Mouse (Mus musculus) myocyte (in vitro differentiated cells): ENCODE measurements at regions not wholly inside any gene's neighbourhood (a gene's known extent, or its start where the extent isn't known, plus 50 kb on each side); places are given as distances from the start of the nearest gene placed in this dataset.

Source experiments
- H3K27me3 ChIP-seq: one replicate; pipeline ENCODE4 v1.6.1; 2011; ENCODE audit not compliant: control insufficient read depth, insufficient read depth, insufficient read length
- H3K36me3 ChIP-seq: one replicate; pipeline ENCODE4 v1.6.1; 2011; ENCODE audit not compliant: control insufficient read depth, insufficient read depth
- H3K4me2 ChIP-seq: one replicate; pipeline ENCODE4 v1.6.1; 2011; ENCODE audit warnings: low read depth, control low read depth
- H3K4me3 ChIP-seq: one replicate; pipeline ENCODE4 v1.5.1; 2011; ENCODE audit warnings: mild to moderate bottlenecking, control low read depth, moderate library complexity
- H3K79me2 ChIP-seq: one replicate; pipeline ENCODE4 v1.6.1; 2011; ENCODE audit not compliant: control insufficient read depth, insufficient read depth
- H3ac ChIP-seq: one replicate; pipeline ENCODE4 v1.6.1; 2011; ENCODE audit not compliant: control insufficient read depth, insufficient read length
- CEBPB ChIP-seq: IDR thresholded peaks from 2 replicates; pipeline ENCODE4 v1.6.1; 2011; ENCODE audit warnings: mild to moderate bottlenecking, moderate library complexity; ENCODE audit not compliant: poor library complexity, insufficient read depth, severe bottlenecking
- E2F4 ChIP-seq: IDR thresholded peaks from one replicate; pipeline ENCODE4 v1.6.1; 2011; ENCODE audit warnings: mild to moderate bottlenecking, control low read depth, moderate library complexity; ENCODE audit not compliant: insufficient read depth
- MAX ChIP-seq: IDR thresholded peaks from one replicate; pipeline ENCODE4 v1.6.1; 2011; ENCODE audit warnings: low read depth, mild to moderate bottlenecking, control low read depth
- MYOD1 ChIP-seq, 3 experiments: IDR thresholded peaks; one replicate each; pipeline ENCODE4 v1.6.1; 2011; ENCODE audit warnings: control low read depth in 2 of 3, low read depth in 2 of 3, mild to moderate bottlenecking in 2 of 3, moderate library complexity in 1 of 3; ENCODE audit not compliant: insufficient read length in 2 of 3, control insufficient read depth in 1 of 3
- MYOG ChIP-seq, 3 experiments: IDR thresholded peaks; one replicate each; pipeline ENCODE4 v1.6.1; 2011; ENCODE audit warnings: control low read depth in 2 of 3, low read depth in 2 of 3, mild to moderate bottlenecking in 2 of 3; ENCODE audit not compliant: insufficient read length in 2 of 3, control insufficient read depth in 1 of 3, insufficient read depth in 1 of 3
- POLR2A ChIP-seq: IDR thresholded peaks from one replicate; pipeline ENCODE4 v1.6.1; 2011; ENCODE audit warnings: low read depth, mild to moderate bottlenecking, control low read depth, moderate library complexity; ENCODE audit not compliant: insufficient read length
- POLR2AphosphoS2 ChIP-seq: IDR thresholded peaks from one replicate; pipeline ENCODE4 v1.6.1; 2011; ENCODE audit warnings: low read depth, control low read depth; ENCODE audit not compliant: insufficient read length
- REST ChIP-seq: IDR thresholded peaks from one replicate; pipeline ENCODE4 v1.6.1; 2011; ENCODE audit warnings: mild to moderate bottlenecking, control low read depth, moderate library complexity; ENCODE audit not compliant: insufficient read depth, insufficient read length
- SRF ChIP-seq: IDR thresholded peaks from one replicate; pipeline ENCODE4 v1.6.1; 2011; ENCODE audit warnings: low read depth; ENCODE audit not compliant: control insufficient read depth, insufficient read length
- TCF12 ChIP-seq: IDR thresholded peaks from one replicate; pipeline ENCODE4 v1.6.1; 2011; ENCODE audit warnings: mild to moderate bottlenecking, control low read depth; ENCODE audit not compliant: poor library complexity, insufficient read depth, severe bottlenecking
- TCF3 ChIP-seq: IDR thresholded peaks from one replicate; pipeline ENCODE4 v1.6.1; 2011; ENCODE audit warnings: low read depth, control low read depth; ENCODE audit not compliant: insufficient read length
- USF1 ChIP-seq: IDR thresholded peaks from one replicate; pipeline ENCODE4 v1.6.1; 2011; ENCODE audit warnings: low read depth, mild to moderate bottlenecking, control low read depth, moderate library complexity

GRCm38 (mm10) chr8:89680937-89681336 lies 637.0 kb upstream of the Sall1 start:
- TF ChIP-seq TCF12 (no peak), MAX (no peak), REST (no peak), TCF3 (no peak), MYOD1 (IDR thresholded peaks at IDR 0.05; ENCODE audit: control insufficient read depth in 1 of 3, insufficient read length in 2 of 3, low read depth in 2 of 3) (no peak), POLR2AphosphoS2 (no peak), SRF (no peak), CEBPB (no peak), E2F4 (no peak), USF1 (no peak), MYOG (IDR thresholded peaks at IDR 0.05; ENCODE audit: control insufficient read depth in 1 of 3, insufficient read depth in 1 of 3, insufficient read length in 2 of 3, low read depth in 2 of 3) (no peak), POLR2A (no peak)
- H3K4me2 ChIP-seq: no peak overlapping the region
- H3K79me2 ChIP-seq: no peaks in the 10 kb centered on the region
- no peak overlapping the region for H3K4me3 ChIP-seq
- no peak overlapping the region for H3ac ChIP-seq
- no peaks in the 10 kb centered on the region for H3K27me3 ChIP-seq
- no peaks in the 10 kb centered on the region for H3K36me3 ChIP-seq

GRCm38 (mm10) chr8:89680341-89680740 lies 636.4 kb upstream of the Sall1 start:
- H3K4me2 ChIP-seq: no peak overlapping the region
- no peak overlapping the region for H3K4me3 ChIP-seq
- no peak overlapping the region for H3ac ChIP-seq
- no peaks in the 10 kb centered on the region for H3K79me2 ChIP-seq
- no peaks in the 10 kb centered on the region for H3K36me3 ChIP-seq
- H3K27me3 ChIP-seq: no peaks in the 10 kb centered on the region
- TF ChIP-seq REST (no peak), POLR2AphosphoS2 (no peak), MYOG (IDR thresholded peaks at IDR 0.05; ENCODE audit: control insufficient read depth in 1 of 3, insufficient read depth in 1 of 3, insufficient read length in 2 of 3, low read depth in 2 of 3) (no peak), CEBPB (no peak), SRF (no peak), MAX (no peak), MYOD1 (IDR thresholded peaks at IDR 0.05; ENCODE audit: control insufficient read depth in 1 of 3, insufficient read length in 2 of 3, low read depth in 2 of 3) (no peak), POLR2A (no peak), USF1 (no peak), E2F4 (no peak), TCF12 (no peak), TCF3 (no peak)

GRCm38 (mm10) chr8:89679551-89679950 lies 635.6 kb upstream of the Sall1 start:
- Histone ChIP-seq H3K27me3 (no peaks in the 10 kb centered on the region), H3K79me2 (no peaks in the 10 kb centered on the region), H3ac (no peak overlapping the region), H3K36me3 (no peaks in the 10 kb centered on the region), H3K4me3 (no peak overlapping the region), H3K4me2 (no peak overlapping the region)
- TF ChIP-seq USF1 (no peak), POLR2AphosphoS2 (no peak), POLR2A (no peak), SRF (no peak), MAX (no peak), REST (no peak), MYOD1 (IDR thresholded peaks at IDR 0.05; ENCODE audit: control insufficient read depth in 1 of 3, insufficient read length in 2 of 3, low read depth in 2 of 3) (no peak), CEBPB (no peak), MYOG (IDR thresholded peaks at IDR 0.05; ENCODE audit: control insufficient read depth in 1 of 3, insufficient read depth in 1 of 3, insufficient read length in 2 of 3, low read depth in 2 of 3) (no peak), TCF12 (no peak), TCF3 (no peak), E2F4 (no peak)

GRCm38 (mm10) chr8:89677266-89677665 lies 633.3 kb upstream of the Sall1 start:
- no peak overlapping the region for H3K4me3 ChIP-seq
- TF ChIP-seq SRF (no peak), POLR2A (no peak), E2F4 (no peak), USF1 (no peak), TCF12 (no peak), MAX (no peak), MYOG (IDR thresholded peaks at IDR 0.05; ENCODE audit: control insufficient read depth in 1 of 3, insufficient read depth in 1 of 3, insufficient read length in 2 of 3, low read depth in 2 of 3) (no peak), CEBPB (no peak), MYOD1 (IDR thresholded peaks at IDR 0.05; ENCODE audit: control insufficient read depth in 1 of 3, insufficient read length in 2 of 3, low read depth in 2 of 3) (no peak), POLR2AphosphoS2 (no peak), REST (no peak), TCF3 (no peak)
- no peaks in the 10 kb centered on the region for H3K79me2 ChIP-seq
- H3ac ChIP-seq: no peak overlapping the region
- H3K4me2 ChIP-seq: no peak overlapping the region
- no peaks in the 10 kb centered on the region for H3K36me3 ChIP-seq
- H3K27me3 ChIP-seq: no peaks in the 10 kb centered on the region

GRCm38 (mm10) chr8:89673911-89674310 lies 629.9 kb upstream of the Sall1 start:
- no peaks in the 10 kb centered on the region for H3K36me3 ChIP-seq
- TF ChIP-seq MAX (no peak), USF1 (no peak), E2F4 (no peak), REST (no peak), TCF12 (no peak)
- H3K4me3 ChIP-seq: no peak overlapping the region
- H3K4me2 ChIP-seq: no peak overlapping the region
- H3K79me2 ChIP-seq: no peaks in the 10 kb centered on the region
- H3ac ChIP-seq: no peak overlapping the region
- no peaks in the 10 kb centered on the region for H3K27me3 ChIP-seq
